Mouse (Mus musculus): ENCODE results near the gene Dcdc2c.

DNA sequence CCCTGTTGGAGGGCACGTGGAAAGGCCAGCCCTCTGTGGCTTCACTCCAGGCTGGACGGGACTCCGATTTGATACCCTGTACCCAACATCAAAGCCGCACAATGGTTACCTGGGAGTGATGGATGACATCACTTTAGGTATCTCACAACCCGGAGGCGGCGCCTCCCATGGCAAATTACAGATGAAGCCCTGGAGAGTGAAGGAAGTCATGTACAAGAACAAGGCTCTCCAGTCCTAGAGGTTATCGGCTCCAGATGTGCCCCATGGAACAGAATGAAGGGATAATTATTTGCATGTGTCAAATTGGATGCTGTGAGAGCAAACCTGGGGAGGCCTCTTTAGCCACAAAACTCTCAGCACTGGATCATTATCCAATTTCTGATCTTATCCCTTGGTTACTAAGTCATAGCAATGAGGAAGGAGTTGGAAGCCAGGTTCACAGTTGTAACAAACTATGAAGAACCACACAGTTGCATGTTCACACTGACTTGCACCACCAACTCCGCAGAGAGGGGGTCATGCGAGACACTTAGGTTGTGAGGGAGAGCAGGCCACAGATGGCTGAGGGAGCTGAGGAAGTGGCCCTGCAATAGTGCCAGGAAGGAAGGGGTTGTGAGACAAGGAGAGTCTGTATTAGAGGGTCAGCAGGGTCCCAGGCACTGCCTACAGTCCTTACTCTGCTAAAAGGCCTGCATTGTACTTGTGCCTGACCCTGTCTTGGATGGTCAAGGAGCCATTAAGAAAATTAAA is 144.4 kb downstream of the Dcdc2c start:
- TF ChIP-seq CTCF (conservative IDR thresholded peaks at IDR 0.05; ENCODE audit: low read length) (no peak), POU5F1 (IDR thresholded peaks at IDR 0.05; ENCODE audit: borderline replicate concordance, low read length) (no peak), NANOG (IDR thresholded peaks at IDR 0.05; ENCODE audit: borderline replicate concordance, low read length) (no peak)

All from E14TG2a.4 (cell line).